12 mouse cellular contexts compared by ENCODE assay signal in the genomic region with DNA sequence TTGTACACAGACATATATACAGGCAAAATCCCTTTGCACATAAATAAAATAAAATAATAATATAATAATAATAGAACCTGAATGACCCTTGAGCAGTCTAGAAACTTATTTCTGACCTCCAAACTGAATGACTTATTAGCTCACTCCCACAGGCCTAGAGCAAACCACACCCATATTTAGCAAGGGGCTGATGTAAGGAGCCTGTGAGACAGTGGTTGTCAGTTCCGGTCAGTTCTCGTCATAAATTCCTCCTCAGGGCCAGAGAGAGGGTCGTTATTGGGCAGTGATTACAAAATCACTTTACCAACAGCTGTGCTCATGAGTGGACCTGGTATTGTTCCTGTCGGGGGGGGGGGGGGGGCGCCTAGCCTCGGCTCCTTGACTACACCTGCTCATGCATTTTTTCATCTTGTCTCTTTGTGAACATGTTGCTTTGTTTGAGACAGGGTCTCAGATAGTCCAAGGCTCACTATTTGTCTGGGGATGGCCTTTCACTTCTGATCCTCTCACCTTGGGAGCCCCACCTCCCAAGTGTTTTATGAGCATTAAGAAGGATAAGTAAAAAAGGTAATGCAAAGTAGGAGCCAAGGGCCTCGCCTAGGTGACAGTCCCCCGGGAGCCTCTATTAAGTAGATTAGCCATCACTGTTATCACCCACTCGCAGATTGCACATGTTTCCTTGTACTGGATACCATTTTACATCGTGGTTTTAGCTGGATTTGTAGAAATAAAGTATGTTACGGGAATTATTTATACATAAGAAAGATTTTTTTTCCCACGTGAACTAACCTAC. TPM values are rescaled to one million over a fixed set of nuclear protein-coding genes. Genes with fewer than 3 reads are reported as not detected.
A peak's percentile ranks its signal among the peaks of the same experiment; 100 is the strongest.
DNase-seq lines count a peak whose midpoint lies in the region; ATAC-seq and TF ChIP-seq lines count a peak whose summit lies in the region.
"Had no signal": no experiment of that assay in that cellular context is flagged by ENCODE, and none has a peak within 500 bp of the region (broad histone marks: within the 10 kb centered on the region; RNA-seq: fewer than 3 reads in every experiment).

No protein-coding gene starts in this region.

- TF ChIP-seq EP300 in lung, postnatal 0 days (IDR thresholded peaks at IDR 0.05): no peak

- 50% methylated on average over 12 of the region's 12 CpGs for WGBS in lung, postnatal 0 days
- WGBS in lung, adult 2 months: 51% methylated on average over 12 of the region's 12 CpGs
- WGBS in liver, embryonic 13.5 days (ENCODE audit: insufficient replicate concordance): 15% methylated on average over 12 of the region's 12 CpGs

- H3K36me3 ChIP-seq in lung, postnatal 0 days (ENCODE audit: insufficient read depth, low read length): no peaks in the 10 kb centered on the region
- no peaks in the 10 kb centered on the region for H3K36me3 ChIP-seq in liver, embryonic 13.5 days
- H3K36me3 ChIP-seq: midbrain, embryonic 15.5 days had no signal

- no peaks in the 10 kb centered on the region for H3K9me3 ChIP-seq in lung, postnatal 0 days (ENCODE audit: low read length)
- no peaks in the 10 kb centered on the region for H3K9me3 ChIP-seq in liver, embryonic 13.5 days (replicated peaks)
- H3K9me3 ChIP-seq: midbrain, embryonic 15.5 days had no signal

- H3K4me2 ChIP-seq in lung, postnatal 0 days (replicated peaks; ENCODE audit: low read depth, low read length): no peak overlapping the region
- H3K4me2 ChIP-seq in liver, embryonic 13.5 days: peak overlapping the region; percentile 61
- H3K4me2 ChIP-seq: midbrain, embryonic 15.5 days had no signal

- no peak overlapping the region for H3K9ac ChIP-seq in lung, postnatal 0 days (replicated peaks; ENCODE audit: low read depth)
- peak overlapping the region; percentile 51 for H3K9ac ChIP-seq in liver, embryonic 13.5 days
- H3K9ac ChIP-seq: midbrain, embryonic 15.5 days had no signal

- H3K4me3 ChIP-seq in lung, postnatal 0 days (ENCODE audit: low read depth, low read length): no peak overlapping the region
- no peak overlapping the region for H3K4me3 ChIP-seq in lung, adult 2 months (replicated peaks; ENCODE audit: extremely low read depth, low read depth, low read length)
- H3K4me3 ChIP-seq in liver, embryonic 13.5 days (replicated peaks): peak overlapping the region; percentile 23; the same call in 1 of the 2 replicates
- H3K4me3 ChIP-seq: midbrain, embryonic 15.5 days had no signal

- TF ChIP-seq POLR2A in lung, adult 2 months (IDR thresholded peaks at IDR 0.05; ENCODE audit: borderline replicate concordance, extremely low read depth, low read depth, low read length): no peak

- H3K27ac ChIP-seq in lung, postnatal 0 days (ENCODE audit: low read length): no peak overlapping the region
- H3K27ac ChIP-seq in liver, embryonic 13.5 days: peak overlapping the region; percentile 82
- H3K27ac ChIP-seq: midbrain, embryonic 15.5 days had no signal

- TF ChIP-seq CTCF in lung, postnatal 0 days (IDR thresholded peaks at IDR 0.05): no peak
- no peak for TF ChIP-seq CTCF in lung, adult 2 months (IDR thresholded peaks at IDR 0.05; ENCODE audit: insufficient read depth, low read length)

- H3K4me1 ChIP-seq in lung, postnatal 0 days (ENCODE audit: insufficient read depth, low read depth, low read length): no peaks in the 10 kb centered on the region
- peaks cover 3% of the 10 kb centered on the region; the same call in 1 of the 2 replicates for H3K4me1 ChIP-seq in lung, adult 2 months (ENCODE audit: control insufficient read depth, insufficient read depth, low read length)
- peaks cover 83% of the 10 kb centered on the region for H3K4me1 ChIP-seq in liver, embryonic 13.5 days (replicated peaks)

- DNase-seq in lung, postnatal 0 days (ENCODE audit: low spot score): peak; percentile 56
- DNase-seq in lung, adult 2 months: no peak
- peak; percentile 20 for DNase-seq in NIH3T3 (ENCODE audit: low read depth)
- DNase-seq in liver, embryonic 13.5 days: no peak
- peak; percentile 42 for DNase-seq in naive thymus-derived CD4-positive, alpha-beta T cell, adult 2 months (ENCODE audit: low read depth)
- no peak for DNase-seq in frontal cortex, postnatal 10 days (ENCODE audit: low spot score in 2 of 2)
- no peak for DNase-seq in thymus, postnatal 10 days (ENCODE audit: low spot score in 2 of 2)
- DNase-seq in left cerebral cortex, adult 9 months (ENCODE audit: low spot score in 2 of 2): no peak
- DNase-seq: cerebellum, adult 18-20 months; heart, postnatal 36 days; right cerebral cortex, adult 18-20 months had no signal

- peak; percentile 29; the same call in 1 of the 2 replicates for ATAC-seq in lung, postnatal 0 days
- peak; percentile 63 for ATAC-seq in liver, embryonic 13.5 days (ENCODE audit: low read depth)
- ATAC-seq: midbrain, embryonic 15.5 days had no signal

- H3K27me3 ChIP-seq in lung, postnatal 0 days (replicated peaks; ENCODE audit: insufficient read depth, low read length): no peaks in the 10 kb centered on the region
- H3K27me3 ChIP-seq in liver, embryonic 13.5 days: 0 out of 2 replicates have a peak, but pooled peaks cover 4% of the 10 kb centered on the region

RNA-seq across cellular contexts. Expression of a gene that starts 17.4 kb away (rescaled TPM):
- polyA plus RNA-seq in lung, postnatal 0 days (2015; fragmentation: Nextera tagmentation; extraction: Ambion mirVana): 62.7 and 68.7 TPM in 2 replicates
- polyA plus RNA-seq in lung, adult 2 months (2012; rRNA removed): 7.7 and 13.9 TPM in 2 replicates
- 49.1 and 67.3 TPM in 2 replicates for polyA plus RNA-seq in liver, embryonic 13.5 days (2015; fragmentation: Nextera tagmentation; extraction: Ambion mirVana)

RNA-seq across cellular contexts. Expression of a gene that starts 23.2 kb away (rescaled TPM):
- 215 and 245 TPM in 2 replicates for polyA plus RNA-seq in lung, postnatal 0 days (2015; fragmentation: Nextera tagmentation; extraction: Ambion mirVana)
- polyA plus RNA-seq in lung, adult 2 months (2012; rRNA removed): 48.6 and 82.7 TPM in 2 replicates
- 67.1 and 71.8 TPM in 2 replicates for polyA plus RNA-seq in liver, embryonic 13.5 days (2015; fragmentation: Nextera tagmentation; extraction: Ambion mirVana)

RNA-seq across cellular contexts. Expression of a gene that starts 54.5 kb away (rescaled TPM):
- polyA plus RNA-seq in lung, postnatal 0 days (2015; fragmentation: Nextera tagmentation; extraction: Ambion mirVana): 9.6 and 9.8 TPM in 2 replicates
- polyA plus RNA-seq in lung, adult 2 months (2012; rRNA removed): 7.6 and 11.9 TPM in 2 replicates
- polyA plus RNA-seq in liver, embryonic 13.5 days (2015; fragmentation: Nextera tagmentation; extraction: Ambion mirVana): 20.0 and 22.6 TPM in 2 replicates

RNA-seq across cellular contexts. Expression of a gene that starts 54.7 kb away (rescaled TPM):
- polyA plus RNA-seq in lung, postnatal 0 days (2015; fragmentation: Nextera tagmentation; extraction: Ambion mirVana): 0.29 and 0.49 TPM in 2 replicates
- 0.09 TPM in 1 of 2 replicates, not detected in the other for polyA plus RNA-seq in lung, adult 2 months (2012; rRNA removed)
- 0.21 and 0.23 TPM in 2 replicates for polyA plus RNA-seq in liver, embryonic 13.5 days (2015; fragmentation: Nextera tagmentation; extraction: Ambion mirVana)

Comparison
In these comparisons a context has a peak if more than half of its experiments do, and no peak if none do; other contexts are left out.
1. DNase-seq: peak in lung, postnatal 0 days (single experiment), NIH3T3 (single experiment) and naive thymus-derived CD4-positive, alpha-beta T cell, adult 2 months (single experiment); none in lung, adult 2 months (single experiment), liver, embryonic 13.5 days (single experiment), frontal cortex, postnatal 10 days (0 of 2), thymus, postnatal 10 days (0 of 2) and left cerebral cortex, adult 9 months (0 of 2).